Mouse (Mus musculus) myocyte (in vitro differentiated cells): ENCODE measurements at regions not wholly inside any gene's neighbourhood (a gene's known extent, or its start where the extent isn't known, plus 50 kb on each side); places are given as distances from the start of the nearest gene placed in this dataset.

Source experiments
- CEBPB ChIP-seq: IDR thresholded peaks from 2 replicates; pipeline ENCODE4 v1.6.1; 2011; ENCODE audit warnings: mild to moderate bottlenecking, moderate library complexity; ENCODE audit not compliant: poor library complexity, insufficient read depth, severe bottlenecking
- E2F4 ChIP-seq: IDR thresholded peaks from one replicate; pipeline ENCODE4 v1.6.1; 2011; ENCODE audit warnings: mild to moderate bottlenecking, control low read depth, moderate library complexity; ENCODE audit not compliant: insufficient read depth
- MAX ChIP-seq: IDR thresholded peaks from one replicate; pipeline ENCODE4 v1.6.1; 2011; ENCODE audit warnings: low read depth, mild to moderate bottlenecking, control low read depth
- MYOG ChIP-seq, 3 experiments: IDR thresholded peaks; one replicate each; pipeline ENCODE4 v1.6.1; 2011; ENCODE audit warnings: control low read depth in 2 of 3, low read depth in 2 of 3, mild to moderate bottlenecking in 2 of 3; ENCODE audit not compliant: insufficient read length in 2 of 3, control insufficient read depth in 1 of 3, insufficient read depth in 1 of 3
- POLR2A ChIP-seq: IDR thresholded peaks from one replicate; pipeline ENCODE4 v1.6.1; 2011; ENCODE audit warnings: low read depth, mild to moderate bottlenecking, control low read depth, moderate library complexity; ENCODE audit not compliant: insufficient read length
- POLR2AphosphoS2 ChIP-seq: IDR thresholded peaks from one replicate; pipeline ENCODE4 v1.6.1; 2011; ENCODE audit warnings: low read depth, control low read depth; ENCODE audit not compliant: insufficient read length
- SRF ChIP-seq: IDR thresholded peaks from one replicate; pipeline ENCODE4 v1.6.1; 2011; ENCODE audit warnings: low read depth; ENCODE audit not compliant: control insufficient read depth, insufficient read length
- TCF12 ChIP-seq: IDR thresholded peaks from one replicate; pipeline ENCODE4 v1.6.1; 2011; ENCODE audit warnings: mild to moderate bottlenecking, control low read depth; ENCODE audit not compliant: poor library complexity, insufficient read depth, severe bottlenecking
- USF1 ChIP-seq: IDR thresholded peaks from one replicate; pipeline ENCODE4 v1.6.1; 2011; ENCODE audit warnings: low read depth, mild to moderate bottlenecking, control low read depth, moderate library complexity

- no peak for TF ChIP-seq E2F4
- TF ChIP-seq POLR2A = no peak
- no peak for TF ChIP-seq CEBPB
- TF ChIP-seq POLR2AphosphoS2 = no peak
- TF ChIP-seq MYOG (IDR thresholded peaks at IDR 0.05; ENCODE audit: control insufficient read depth in 1 of 3, insufficient read depth in 1 of 3, insufficient read length in 2 of 3, low read depth in 2 of 3) = no peak
- TF ChIP-seq USF1 = peak; percentile 36
- TF ChIP-seq MAX = no peak
- no peak for TF ChIP-seq TCF12
- TF ChIP-seq SRF = no peak
Measured at GRCm38 (mm10) chr2:131667874-131668273, 105.8 kb upstream of the Adra1d start.
